In genomic region chr14:7986913-7987312, GRCm38 (mm10) we compare ENCODE assay signal across 20 mouse cellular contexts. TPM values are rescaled to one million over a fixed set of nuclear protein-coding genes. Genes with fewer than 3 reads are reported as not detected.
"Had no signal": no experiment of that assay in that cellular context is flagged by ENCODE, and none has a peak within 500 bp of the region (broad histone marks: within the 10 kb centered on the region; RNA-seq: fewer than 3 reads in every experiment).

No protein-coding gene starts in this region.

- H3K36me3 ChIP-seq: kidney, embryonic 15.5 days; limb, embryonic 13.5 days; liver, embryonic 13.5 days; midbrain, embryonic 13.5 days; neural tube, embryonic 12.5 days had no signal

- H3K4me3 ChIP-seq: kidney, embryonic 15.5 days; limb, embryonic 13.5 days; liver, embryonic 13.5 days; midbrain, embryonic 13.5 days; myocyte; neural tube, embryonic 12.5 days had no signal

- H3K9me3 ChIP-seq: kidney, embryonic 15.5 days; limb, embryonic 13.5 days; liver, embryonic 13.5 days; midbrain, embryonic 13.5 days; neural tube, embryonic 12.5 days had no signal

- H3K27me3 ChIP-seq: kidney, embryonic 15.5 days; limb, embryonic 13.5 days; liver, embryonic 13.5 days; midbrain, embryonic 13.5 days; neural tube, embryonic 12.5 days had no signal

- H3K27ac ChIP-seq: kidney, embryonic 15.5 days; limb, embryonic 13.5 days; liver, embryonic 13.5 days; midbrain, embryonic 13.5 days; neural tube, embryonic 12.5 days; stomach, postnatal 0 days had no signal

- H3K9ac ChIP-seq: kidney, embryonic 15.5 days; limb, embryonic 13.5 days; liver, embryonic 13.5 days; midbrain, embryonic 13.5 days; neural tube, embryonic 12.5 days had no signal

- DNase-seq: kidney, adult 2 months; kidney, postnatal 14 days; left cerebral cortex, postnatal 4 days; liver, embryonic 13.5 days; lung, adult 18-20 months; lung, postnatal 4 days; retina, postnatal 1 day; right cerebral cortex, postnatal 4 days; spleen, adult 18-20 months; thymus, postnatal 4 days had no signal

- H3K4me2 ChIP-seq: kidney, embryonic 15.5 days; limb, embryonic 13.5 days; liver, embryonic 13.5 days; midbrain, embryonic 13.5 days; neural tube, embryonic 12.5 days had no signal

- ATAC-seq: intestine, embryonic 16.5 days; midbrain, embryonic 13.5 days had no signal

- H3K4me1 ChIP-seq: liver, embryonic 13.5 days; midbrain, embryonic 13.5 days; neural tube, embryonic 12.5 days had no signal

RNA-seq across cellular contexts. Expression of gene Dnase1l3, which starts 7.5 kb away (rescaled TPM):
- total RNA-seq: left cerebral cortex, postnatal 10 days; midbrain, postnatal 0 days had no signal

RNA-seq across cellular contexts. Expression of gene Gm45521, which starts 29.8 kb away (rescaled TPM):
- total RNA-seq: left cerebral cortex, postnatal 4 days; midbrain, postnatal 0 days had no signal
- polyA plus RNA-seq: intestine, embryonic 16.5 days; kidney, adult 2 months; kidney, embryonic 15.5 days; limb, embryonic 13.5 days; liver, embryonic 13.5 days; lung, embryonic 16.5 days; myocyte; neural tube, embryonic 12.5 days; stomach, postnatal 0 days had no signal
